Mouse (Mus musculus) liver, postnatal 0 days (tissue): ENCODE measurements around the gene Kcng4. TPM values are rescaled to one million over a fixed set of nuclear protein-coding genes. Genes with fewer than 3 reads are reported as not detected.

ENCODE experiments used
- ATAC-seq: fragments of 200-750 bp; cut with Nextera tagmentation; 2 replicates; pipeline ENCODE4 v1.8.0; 2017; ENCODE audit warnings: mild to moderate bottlenecking, moderate library complexity
- DNase-seq: peaks from one replicate; pipeline ENCODE4 v3.0.0-alpha.2; 2016
- H3K27ac ChIP-seq: fragments of 300-500 bp; sonication (generic); 2 replicates; pipeline ENCODE4 v1.5.1; 2014; ENCODE audit warnings: antibody characterized with exemption, moderate library complexity, mild to moderate bottlenecking, low read depth
- H3K27me3 ChIP-seq: fragments of 300-500 bp; sonication (generic); 2 replicates; pipeline ENCODE4 v1.6.1; 2014; ENCODE audit warnings: low read length, control low read depth, mixed read lengths; ENCODE audit not compliant: insufficient read depth
- H3K36me3 ChIP-seq: fragments of 300-500 bp; sonication (generic); replicated peaks from 2 replicates; pipeline ENCODE4 v1.6.1; 2014; ENCODE audit warnings: mild to moderate bottlenecking, control low read depth, low read length, moderate library complexity, mixed read lengths; ENCODE audit not compliant: insufficient read depth
- H3K4me1 ChIP-seq: fragments of 300-500 bp; sonication (generic); 2 replicates; pipeline ENCODE4 v1.6.1; 2014; ENCODE audit warnings: antibody characterized with exemption, mild to moderate bottlenecking, control low read depth; ENCODE audit not compliant: insufficient read depth
- H3K4me2 ChIP-seq: fragments of 300-500 bp; sonication (generic); 2 replicates; pipeline ENCODE4 v1.6.1; 2014; ENCODE audit warnings: low read depth, mild to moderate bottlenecking, low read length, moderate library complexity, mixed read lengths
- H3K4me3 ChIP-seq: fragments of 300-500 bp; sonication (generic); 2 replicates; pipeline ENCODE4 v1.5.1; 2014; ENCODE audit warnings: low read depth, low read length
- H3K9ac ChIP-seq: fragments of 300-500 bp; sonication (generic); replicated peaks from 2 replicates; pipeline ENCODE4 v1.6.1; 2014; ENCODE audit warnings: mild to moderate bottlenecking, moderate library complexity
- H3K9me3 ChIP-seq: fragments of 300-500 bp; sonication (generic); 2 replicates; pipeline ENCODE4 v1.6.1; 2016; ENCODE audit warnings: mild to moderate bottlenecking, control low read depth, low read length, mixed read lengths
- CTCF ChIP-seq: sonication (generic); IDR thresholded peaks from 2 replicates; pipeline ENCODE4 v1.5.1; 2016; ENCODE audit warnings: antibody characterized with exemption, low read depth
- EP300 ChIP-seq: IDR thresholded peaks from 2 replicates; pipeline ENCODE4 v1.6.1; 2016; ENCODE audit warnings: antibody characterized with exemption, low read depth, mild to moderate bottlenecking
- WGBS: fragments of 180-500 bp; shearing (Covaris S2); extraction: QIAGEN DNeasy Blood & Tissue Kit; methylation state at CpG from one replicate; pipeline ENCODE4 v1.1.7; 2014; ENCODE audit not compliant: insufficient replicate concordance; 5-methylcytosine and 5-hydroxymethylcytosine counted together
- polyA plus RNA-seq: library from polyadenylated mRNA; unstranded; fragments of >200 nt; fragmentation: Nextera tagmentation; extraction: Ambion mirVana; gene quantifications from 2 replicates; pipeline ENCODE4 v1.2.1, GENCODE M21; 2015

Kcng4 gene
- polyA plus RNA-seq, 1 experiment from 2014 or later, result not detected

DNA sequence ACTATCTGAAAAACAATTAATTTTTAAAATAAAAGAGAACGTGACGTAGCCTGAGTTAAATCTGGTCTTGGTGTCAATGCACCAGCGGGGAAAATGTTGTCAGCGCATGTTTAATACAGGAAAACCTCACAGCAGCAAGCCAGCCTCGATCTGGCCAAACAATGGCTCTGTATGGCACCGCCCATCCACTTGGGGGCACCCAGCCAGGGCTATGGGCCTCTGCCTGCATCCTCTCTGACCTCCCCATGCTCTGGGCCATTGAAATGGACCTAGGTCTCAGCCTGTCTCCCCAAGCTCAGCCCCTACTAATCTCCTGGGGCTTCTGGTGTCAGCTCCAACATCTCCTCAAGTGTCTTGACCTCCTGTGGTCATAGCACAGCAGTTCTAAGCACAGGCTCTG lies 26.4 kb upstream of the Kcng4 start:
- peak overlapping the region; percentile 44; the same call in 1 of the 2 replicates for H3K27ac ChIP-seq
- TF ChIP-seq CTCF (no peak), EP300 (no peak)
- no peak for ATAC-seq
- H3K4me2 ChIP-seq, result no peak overlapping the region
- DNase-seq, result no peak
- WGBS, result 54% methylated on average over 6 of the region's 6 CpGs
- no peaks in the 10 kb centered on the region for H3K36me3 ChIP-seq
- no peak overlapping the region for H3K9ac ChIP-seq
- H3K9me3 ChIP-seq, result no peaks in the 10 kb centered on the region
- H3K27me3 ChIP-seq, result 0 out of 2 replicates have a peak, but pooled peaks cover 2% of the 10 kb centered on the region
- H3K4me1 ChIP-seq, result no peaks in the 10 kb centered on the region
- H3K4me3 ChIP-seq, result no peak overlapping the region

DNA sequence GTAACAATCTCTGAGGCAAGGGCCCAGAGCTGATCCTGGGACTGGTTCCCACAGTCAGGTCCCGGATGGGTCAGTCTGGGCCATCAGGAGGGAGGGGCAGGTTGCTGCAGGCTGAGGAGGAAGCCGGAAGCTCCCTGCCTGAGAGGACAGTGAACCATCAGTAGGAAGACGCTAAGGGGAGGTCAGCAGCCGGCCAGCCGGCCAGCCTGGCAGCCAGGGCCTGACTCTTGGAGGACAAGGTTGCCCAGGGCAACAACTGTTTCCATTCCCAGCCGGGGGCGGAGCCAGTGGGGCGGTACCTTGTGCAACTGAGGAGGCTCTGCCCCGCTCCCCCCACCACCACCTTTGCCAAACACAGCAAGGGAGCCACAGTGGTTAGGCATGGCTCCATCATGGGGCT lies 25.6 kb upstream of the Kcng4 start:
- H3K4me1 ChIP-seq, result no peaks in the 10 kb centered on the region
- peak overlapping the region; percentile 55; the same call in 1 of the 2 replicates for H3K27ac ChIP-seq
- 21% methylated on average over 9 of the region's 9 CpGs for WGBS
- H3K4me3 ChIP-seq, result no peak overlapping the region
- H3K9me3 ChIP-seq, result no peaks in the 10 kb centered on the region
- TF ChIP-seq EP300, result no peak
- TF ChIP-seq CTCF, result no peak
- peak; percentile 57 for DNase-seq
- no peak overlapping the region for H3K9ac ChIP-seq
- H3K4me2 ChIP-seq, result no peak overlapping the region
- peak; percentile 56 for ATAC-seq
- H3K27me3 ChIP-seq, result no peaks in the 10 kb centered on the region
- H3K36me3 ChIP-seq, result no peaks in the 10 kb centered on the region

DNA sequence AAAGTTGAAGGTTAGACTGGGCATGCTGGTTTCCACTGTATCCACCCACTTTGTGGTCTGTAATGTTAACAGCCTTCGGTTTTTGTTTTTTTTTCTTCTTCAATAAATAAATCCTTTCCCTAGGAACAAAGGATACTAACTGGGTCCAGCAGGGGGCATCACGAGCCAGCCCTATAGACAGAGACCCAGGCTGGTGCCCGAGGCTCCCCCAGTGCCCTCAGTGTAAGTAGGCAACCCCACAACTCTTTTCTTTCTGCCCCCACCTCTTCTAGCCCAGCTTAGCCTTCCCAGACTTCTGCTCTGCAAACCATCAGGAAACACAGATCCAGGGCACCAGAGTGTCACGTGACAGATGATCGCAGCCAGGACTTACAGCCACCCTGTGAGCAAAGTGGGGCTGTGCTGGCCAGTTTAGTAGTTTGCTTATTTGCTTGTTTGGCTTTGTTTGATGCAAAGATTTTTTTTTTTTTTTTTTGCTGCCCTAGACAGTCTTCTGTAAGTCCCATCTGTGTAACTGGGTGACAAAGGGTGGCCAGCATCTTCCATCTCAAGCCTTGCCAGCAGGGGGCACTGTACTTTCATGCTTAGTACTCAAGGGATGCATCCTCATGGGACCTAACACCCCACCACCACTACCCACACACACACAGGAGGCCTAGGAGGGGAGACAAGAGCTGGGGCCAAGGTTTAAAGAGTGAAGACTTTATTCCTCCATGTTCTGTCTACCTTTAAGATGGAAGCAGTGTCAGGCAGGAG lies 21.4 kb upstream of the Kcng4 start:
- Histone ChIP-seq H3K9ac (no peak overlapping the region), H3K4me2 (no peak overlapping the region), H3K36me3 (no peaks in the 10 kb centered on the region), H3K27me3 (no peaks in the 10 kb centered on the region), H3K9me3 (no peaks in the 10 kb centered on the region), H3K4me3 (no peak overlapping the region), H3K27ac (no peak overlapping the region), H3K4me1 (no peaks in the 10 kb centered on the region)
- 51% methylated on average over 5 of the region's 5 CpGs for WGBS
- ATAC-seq (no peak), DNase-seq (no peak)
- peak; percentile 51 for TF ChIP-seq CTCF
- TF ChIP-seq EP300, result no peak

DNA sequence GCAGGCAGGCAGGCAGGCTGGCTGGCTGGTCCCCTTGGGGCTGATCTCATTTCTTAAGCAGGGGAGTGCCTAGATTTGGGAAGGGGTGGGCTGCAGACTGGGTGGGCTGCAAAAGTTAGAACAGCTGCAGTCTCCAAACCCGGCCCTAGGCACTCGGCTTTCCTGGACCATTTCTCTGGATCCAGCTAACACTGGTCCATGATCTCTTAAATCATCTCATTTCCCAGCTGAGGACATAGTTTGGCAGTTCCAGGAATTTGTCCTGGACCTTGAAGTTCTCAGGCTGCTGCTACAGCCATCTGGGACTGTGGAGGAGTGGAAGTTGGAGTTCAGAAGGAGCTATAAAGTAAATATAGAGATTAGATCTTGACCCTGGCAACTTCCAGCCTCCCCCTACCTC lies 15.8 kb upstream of the Kcng4 start:
- Histone ChIP-seq H3K9me3 (no peaks in the 10 kb centered on the region), H3K36me3 (no peaks in the 10 kb centered on the region), H3K4me1 (no peaks in the 10 kb centered on the region), H3K4me2 (no peak overlapping the region), H3K27me3 (no peaks in the 10 kb centered on the region), H3K9ac (no peak overlapping the region), H3K4me3 (no peak overlapping the region), H3K27ac (no peak overlapping the region)
- no peak for TF ChIP-seq CTCF
- no peak for ATAC-seq
- no peak for DNase-seq
- 57% methylated on average over 2 of the region's 2 CpGs for WGBS

DNA sequence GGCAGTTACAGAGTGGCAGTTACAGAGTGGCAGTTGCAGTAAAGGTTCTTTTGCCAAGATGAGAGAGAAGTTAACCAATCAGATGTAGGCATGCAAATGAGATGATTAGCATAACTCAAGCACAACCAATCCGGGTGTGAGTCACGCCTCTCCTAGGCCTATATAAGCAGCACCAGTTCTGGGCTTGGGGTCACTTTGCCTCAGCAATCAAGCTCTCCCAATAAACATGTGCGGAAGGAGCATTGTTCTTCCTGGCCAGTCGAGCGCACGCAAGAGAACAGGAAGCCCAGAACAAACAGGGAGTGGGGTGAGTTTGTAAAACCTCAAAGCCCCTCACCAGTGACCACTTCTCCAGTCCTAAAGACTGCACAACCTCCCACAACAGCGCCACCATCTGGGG lies 11.4 kb upstream of the Kcng4 start:
- H3K9ac ChIP-seq, result no peak overlapping the region
- DNase-seq, result no peak
- H3K27me3 ChIP-seq, result no peaks in the 10 kb centered on the region
- no peaks in the 10 kb centered on the region for H3K36me3 ChIP-seq
- H3K9me3 ChIP-seq, result no peaks in the 10 kb centered on the region
- H3K27ac ChIP-seq, result no peak overlapping the region
- H3K4me1 ChIP-seq, result no peaks in the 10 kb centered on the region
- TF ChIP-seq CTCF (no peak), EP300 (no peak)
- no peak for ATAC-seq
- no peak overlapping the region for H3K4me2 ChIP-seq
- no peak overlapping the region for H3K4me3 ChIP-seq
- WGBS, result 76% methylated on average over 7 of the region's 7 CpGs

DNA sequence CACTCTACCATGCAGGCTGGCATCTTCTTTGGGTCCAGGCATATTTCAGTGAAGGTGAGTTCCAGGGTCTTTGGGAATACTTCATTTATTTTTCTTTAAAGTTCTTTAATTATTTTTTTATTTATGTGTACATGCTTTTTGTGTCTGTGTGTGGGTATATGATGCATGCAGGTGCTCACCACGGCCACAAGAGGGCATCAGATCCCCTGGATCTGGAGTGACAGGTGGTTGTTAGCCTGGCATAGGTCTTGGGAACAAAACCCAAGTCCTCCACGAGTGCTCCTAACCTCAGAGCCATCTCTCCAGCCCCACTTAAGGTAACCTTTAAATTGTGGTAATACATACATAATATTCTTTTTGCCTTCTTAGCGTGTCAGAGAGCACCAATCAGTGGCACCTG lies 10.7 kb upstream of the Kcng4 start:
- H3K4me3 ChIP-seq, result no peak overlapping the region
- ATAC-seq, result no peak
- no peaks in the 10 kb centered on the region for H3K4me1 ChIP-seq
- DNase-seq, result no peak
- no peaks in the 10 kb centered on the region for H3K36me3 ChIP-seq
- 66% methylated on average over 3 of the region's 3 CpGs for WGBS
- H3K9me3 ChIP-seq, result no peaks in the 10 kb centered on the region
- no peak overlapping the region for H3K9ac ChIP-seq
- H3K4me2 ChIP-seq, result no peak overlapping the region
- H3K27me3 ChIP-seq, result no peaks in the 10 kb centered on the region
- H3K27ac ChIP-seq, result no peak overlapping the region
- TF ChIP-seq EP300 (no peak), CTCF (peak; percentile 38)
